Mouse (Mus musculus) CD4-positive, CD25-positive, alpha-beta regulatory T cell (primary cell): Measurements from ENCODE around the gene Gm8947. TPM values are rescaled to one million over a fixed set of nuclear protein-coding genes. Genes with fewer than 3 reads are reported as not detected.

Experiments
- polyA plus RNA-seq: library from polyadenylated mRNA; unstranded; fragments of 100-300 nt; shearing (Covaris generic); gene quantifications from one replicate; pipeline ENCODE4 v1.2.1, GENCODE M21; 2017

The Gm8947 gene
- polyA plus RNA-seq = not detected

DNA sequence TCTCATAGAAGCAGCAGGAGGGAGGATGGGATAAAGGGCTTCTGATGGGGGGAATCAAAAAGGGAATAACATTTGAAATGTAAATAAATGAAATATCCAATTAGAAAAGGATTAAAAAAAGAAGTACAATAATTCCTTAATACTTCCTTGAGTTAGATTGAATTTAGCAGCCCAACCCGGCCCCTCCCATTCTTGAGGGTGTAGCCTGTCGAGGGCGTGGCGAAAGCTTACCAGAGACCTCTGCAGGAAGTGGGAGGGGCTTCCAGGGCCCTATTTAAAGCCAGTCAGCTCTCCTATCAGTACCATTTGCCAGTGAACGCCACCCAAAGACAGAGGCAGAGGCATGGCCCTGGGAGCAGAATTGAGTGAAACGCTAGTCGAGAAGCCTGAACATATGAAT lies at the start of gene Gm8947:
Gene Gm8947, plus strand, starts transcription at position 302 of the 400 bp plus-strand sequence.

DNA sequence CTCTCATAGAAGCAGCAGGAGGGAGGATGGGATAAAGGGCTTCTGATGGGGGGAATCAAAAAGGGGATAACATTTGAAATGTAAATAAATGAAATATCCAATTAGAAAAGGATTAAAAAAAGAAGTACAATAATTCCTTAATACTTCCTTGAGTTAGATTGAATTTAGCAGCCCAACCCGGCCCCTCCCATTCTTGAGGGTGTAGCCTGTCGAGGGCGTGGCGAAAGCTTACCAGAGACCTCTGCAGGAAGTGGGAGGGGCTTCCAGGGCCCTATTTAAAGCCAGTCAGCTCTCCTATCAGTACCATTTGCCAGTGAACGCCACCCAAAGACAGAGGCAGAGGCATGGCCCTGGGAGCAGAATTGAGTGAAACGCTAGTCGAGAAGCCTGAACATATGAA lies 9.9 kb upstream of the Gm8947 start, which contains the start of gene Gm47985:
Gene Gm47985, plus strand, starts transcription at position 272 of the 400 bp plus-strand sequence.

DNA sequence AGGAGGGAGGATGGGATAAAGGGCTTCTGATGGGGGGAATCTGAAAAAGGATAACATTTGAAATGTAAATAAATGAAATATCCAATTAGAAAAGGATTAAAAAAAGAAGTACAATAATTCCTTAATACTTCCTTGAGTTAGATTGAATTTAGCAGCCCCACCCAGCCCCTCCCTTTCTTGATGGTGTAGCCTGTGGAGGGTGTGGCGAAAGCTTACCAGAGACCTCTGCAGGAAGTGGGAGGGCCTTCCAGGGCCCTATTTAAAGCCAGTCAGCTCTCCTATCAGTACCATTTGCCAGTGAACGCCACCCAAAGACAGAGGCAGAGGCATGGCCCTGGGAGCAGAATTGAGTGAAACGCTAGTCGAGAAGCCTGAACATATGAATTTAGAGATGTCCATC lies 5.9 kb downstream of the Gm8947 start, which contains the start of gene Gm47995:
Gene Gm47995, plus strand, starts transcription at position 329 of the 400 bp plus-strand sequence.

DNA sequence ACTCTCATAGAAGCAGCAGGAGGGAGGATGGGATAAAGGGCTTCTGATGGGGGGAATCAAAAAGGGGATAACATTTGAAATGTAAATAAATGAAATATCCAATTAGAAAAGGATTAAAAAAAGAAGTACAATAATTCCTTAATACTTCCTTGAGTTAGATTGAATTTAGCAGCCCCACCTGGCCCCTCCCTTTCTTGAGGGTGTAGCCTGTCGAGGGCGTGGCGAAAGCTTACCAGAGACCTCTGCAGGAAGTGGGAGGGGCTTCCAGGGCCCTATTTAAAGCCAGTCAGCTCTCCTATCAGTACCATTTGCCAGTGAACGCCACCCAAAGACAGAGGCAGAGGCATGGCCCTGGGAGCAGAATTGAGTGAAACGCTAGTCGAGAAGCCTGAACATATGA lies 11.6 kb downstream of the Gm8947 start, which contains the start of gene 3110040M04Rik:
Gene 3110040M04Rik, plus strand, starts transcription at position 304 of the 400 bp plus-strand sequence.

DNA sequence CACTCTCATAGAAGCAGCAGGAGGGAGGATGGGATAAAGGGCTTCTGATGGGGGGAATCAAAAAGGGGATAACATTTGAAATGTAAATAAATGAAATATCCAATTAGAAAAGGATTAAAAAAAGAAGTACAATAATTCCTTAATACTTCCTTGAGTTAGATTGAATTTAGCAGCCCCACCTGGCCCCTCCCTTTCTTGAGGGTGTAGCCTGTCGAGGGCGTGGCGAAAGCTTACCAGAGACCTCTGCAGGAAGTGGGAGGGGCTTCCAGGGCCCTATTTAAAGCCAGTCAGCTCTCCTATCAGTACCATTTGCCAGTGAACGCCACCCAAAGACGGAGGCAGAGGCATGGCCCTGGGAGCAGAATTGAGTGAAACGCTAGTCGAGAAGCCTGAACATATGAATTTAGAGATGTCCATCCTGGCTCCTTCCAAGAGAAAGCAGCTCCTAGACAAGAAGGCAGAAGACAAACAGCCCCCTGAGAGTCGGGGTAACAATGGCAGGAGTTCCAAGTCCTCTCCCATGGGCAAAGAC lies 17.7 kb downstream of the Gm8947 start, which contains the start of gene Gm47996:
Gene Gm47996, plus strand, starts transcription at position 308 of the 532 bp plus-strand sequence.

Other genes with a start within 250 kb of the Gm8947 start
- 0.42 TPM for gene Hmcn1, start 198.9 kb upstream of the Gm8947 start, polyA plus RNA-seq
- 0.12 TPM for gene Gm47985, start 9.8 kb upstream of the Gm8947 start, polyA plus RNA-seq
- not detected for gene Gm47995, start 6.1 kb downstream of the Gm8947 start, polyA plus RNA-seq
- not detected for gene 3110040M04Rik, start 11.7 kb downstream of the Gm8947 start, polyA plus RNA-seq
- gene Gm47996, start 17.8 kb downstream of the Gm8947 start, polyA plus RNA-seq = not detected
- 198 TPM for gene Ivns1abp, start 152.1 kb downstream of the Gm8947 start, polyA plus RNA-seq
- gene Swt1, start 236.1 kb downstream of the Gm8947 start, polyA plus RNA-seq = 38.3 TPM
- gene Trmt1l, start 236.2 kb downstream of the Gm8947 start, polyA plus RNA-seq = 74.3 TPM